Mouse (Mus musculus) E14TG2a.4 (cell line): ENCODE data around the gene Tec.

Source experiments
- CTCF ChIP-seq: conservative IDR thresholded peaks from 2 replicates; pipeline ENCODE4 v1.5.1; 2014; ENCODE audit warnings: low read length
- NANOG ChIP-seq: IDR thresholded peaks from 2 replicates; pipeline ENCODE4 v1.6.1; 2014; ENCODE audit warnings: borderline replicate concordance, low read length, mixed read lengths
- POU5F1 ChIP-seq: IDR thresholded peaks from 2 replicates; pipeline ENCODE4 v1.6.1; 2014; ENCODE audit warnings: low read length, borderline replicate concordance

DNA sequence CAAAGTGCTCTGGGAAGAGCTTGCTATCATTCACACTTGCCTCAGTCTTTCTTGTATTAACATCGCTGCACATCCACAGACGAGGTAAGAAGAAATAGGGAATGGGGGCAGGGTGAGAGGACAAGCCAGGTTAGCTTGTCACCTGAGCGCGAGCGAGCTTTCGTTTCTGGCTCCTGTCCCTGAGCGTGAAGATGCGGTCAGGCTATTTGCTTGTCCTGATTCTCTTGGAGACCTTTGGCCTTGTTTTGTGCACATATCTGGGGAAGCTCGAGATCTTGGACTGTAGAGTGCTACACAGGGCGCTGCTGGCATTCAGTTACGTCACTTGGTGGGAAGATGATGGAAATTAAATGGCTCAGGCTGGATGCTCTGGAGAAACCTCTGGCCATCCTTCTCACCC is 27.0 kb upstream of the Tec start:
- TF ChIP-seq CTCF (no peak), NANOG (no peak), POU5F1 (no peak)
